Mouse (Mus musculus): ENCODE measurements around the gene Sec61a1. TPM values are rescaled to one million over a fixed set of nuclear protein-coding genes. Genes with fewer than 3 reads are reported as not detected.

The Sec61a1 gene
- 138 and 139 TPM in 2 replicates for polyA plus RNA-seq (2015; fragmentation: Nextera tagmentation; extraction: Ambion mirVana)

DNA sequence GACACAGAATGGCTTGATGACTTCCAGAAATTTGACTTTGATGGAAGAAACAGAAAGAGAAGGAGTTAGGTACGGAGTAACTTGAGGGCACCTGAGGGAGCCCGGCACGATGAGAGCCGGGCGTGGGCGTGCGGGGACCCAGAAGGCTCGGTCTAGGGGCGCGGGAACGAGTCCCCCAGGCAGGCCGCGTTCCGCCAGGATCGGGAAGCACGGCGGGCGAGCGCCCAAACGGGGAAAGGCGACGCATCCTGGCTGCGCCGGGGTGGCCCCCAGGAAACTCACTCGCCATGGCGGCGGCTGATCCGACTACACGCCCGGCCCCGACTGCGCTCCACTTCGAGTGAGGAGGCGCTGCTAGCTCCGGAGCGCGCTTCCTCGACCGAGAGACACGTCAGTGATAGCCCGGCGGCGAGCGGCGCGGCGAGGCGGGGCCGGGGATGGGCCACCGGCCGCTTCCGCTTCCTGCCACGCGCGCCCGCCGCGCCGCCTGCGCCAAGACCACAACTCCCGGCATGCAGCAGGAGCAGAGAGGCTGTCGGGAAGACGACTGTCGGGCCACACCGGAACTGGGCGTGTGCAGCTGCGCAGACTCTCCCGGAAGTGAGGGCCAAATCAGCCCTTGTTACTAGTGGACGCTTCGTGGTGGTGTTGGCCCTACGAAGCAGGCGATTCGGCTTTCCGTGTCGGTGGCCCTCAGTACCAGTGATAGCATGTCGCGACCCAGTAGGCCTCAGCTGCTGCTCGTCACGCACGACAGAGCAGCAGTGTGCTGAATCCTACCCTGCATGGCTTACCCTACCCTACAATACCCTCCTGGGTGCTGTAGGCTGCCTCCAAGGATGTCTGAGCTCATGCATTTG lies at the start of gene Sec61a1:
Gene Sec61a1 (minus strand): TSS at position 502 of the 860 bp plus-strand sequence.
- DNase-seq (ENCODE audit: low spot score) = peak; percentile 97

DNA sequence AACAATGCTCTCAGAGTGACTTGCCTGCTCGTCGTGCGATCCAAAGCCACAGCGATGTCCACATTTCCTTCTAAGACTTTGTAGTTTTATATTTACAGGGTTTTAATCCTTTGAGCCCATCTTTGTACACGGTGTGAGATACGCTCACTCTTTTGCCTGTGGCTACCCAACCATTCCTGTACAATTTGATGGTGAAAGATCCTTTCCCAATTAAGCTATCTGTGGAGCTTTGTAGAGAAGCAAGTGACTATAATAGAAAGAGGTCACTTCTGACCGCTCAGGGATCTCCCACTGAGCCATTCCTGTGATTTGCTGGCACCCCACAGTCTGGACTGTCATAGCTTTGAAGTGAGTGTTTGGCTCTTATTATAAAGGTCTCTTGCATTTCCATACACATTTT lies 48.0 kb upstream of the Sec61a1 start:
- DNase-seq (ENCODE audit: low spot score) = no peak

DNA sequence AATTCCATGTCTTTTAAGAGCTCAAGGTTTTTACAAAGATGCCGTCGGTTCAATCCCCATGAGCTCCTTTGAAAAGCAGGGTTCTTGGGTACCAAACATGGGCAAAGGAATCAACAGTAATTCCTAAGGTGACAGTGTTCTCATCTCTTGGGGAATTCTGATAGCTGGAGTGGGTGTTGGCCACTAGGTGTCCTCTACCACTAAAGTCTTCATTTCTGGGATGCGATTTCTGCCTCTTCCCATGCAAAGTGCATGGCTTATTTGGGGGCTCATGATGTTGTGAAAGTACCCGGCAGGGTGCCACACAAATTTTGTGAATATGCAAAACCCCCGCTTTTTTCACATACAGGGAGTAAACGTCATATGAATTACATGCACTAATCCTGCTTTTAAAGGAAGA lies 46.3 kb upstream of the Sec61a1 start:
- no peak for DNase-seq (ENCODE audit: low spot score)

DNA sequence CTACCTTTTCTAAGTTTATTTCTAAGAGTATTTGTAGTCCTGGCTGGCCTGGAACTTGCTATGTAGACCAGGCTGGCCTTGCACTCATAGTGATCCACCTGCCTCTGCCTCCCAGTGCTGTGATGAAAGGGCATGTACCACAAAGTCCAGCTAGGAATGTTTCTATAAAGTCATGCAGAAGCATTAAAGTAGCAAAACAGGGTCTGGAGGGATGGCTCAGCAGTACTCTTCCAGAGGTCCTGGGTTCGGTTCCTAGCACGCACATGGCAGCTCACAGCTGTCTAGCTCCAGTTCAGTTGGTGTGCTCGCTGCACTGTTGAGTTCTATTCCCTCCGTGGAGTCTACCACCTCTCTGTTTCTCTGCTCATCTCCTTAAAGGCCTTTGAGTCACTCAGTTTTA lies 41.5 kb upstream of the Sec61a1 start:
- no peak for DNase-seq (ENCODE audit: low spot score)

DNA sequence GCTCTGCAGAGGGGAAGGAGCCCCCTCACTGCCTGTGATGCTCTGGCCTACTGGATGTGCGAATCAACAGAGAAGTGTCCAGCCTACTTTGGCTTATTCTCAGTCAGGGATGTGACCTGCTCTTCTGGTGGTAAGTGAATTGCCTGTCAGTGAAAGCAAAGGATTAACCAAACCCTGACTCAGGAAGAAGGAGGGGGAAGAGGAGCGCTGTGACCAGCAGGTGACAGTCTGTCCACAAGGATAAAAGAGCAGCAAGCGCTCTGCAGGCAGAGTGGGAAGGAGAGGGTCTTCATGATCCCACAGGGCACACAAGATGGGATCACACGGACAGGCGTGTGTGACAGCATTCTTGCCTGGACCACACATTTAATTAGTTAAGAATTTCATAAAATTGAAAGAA lies 41.0 kb upstream of the Sec61a1 start:
- DNase-seq (ENCODE audit: low spot score) = no peak

DNA sequence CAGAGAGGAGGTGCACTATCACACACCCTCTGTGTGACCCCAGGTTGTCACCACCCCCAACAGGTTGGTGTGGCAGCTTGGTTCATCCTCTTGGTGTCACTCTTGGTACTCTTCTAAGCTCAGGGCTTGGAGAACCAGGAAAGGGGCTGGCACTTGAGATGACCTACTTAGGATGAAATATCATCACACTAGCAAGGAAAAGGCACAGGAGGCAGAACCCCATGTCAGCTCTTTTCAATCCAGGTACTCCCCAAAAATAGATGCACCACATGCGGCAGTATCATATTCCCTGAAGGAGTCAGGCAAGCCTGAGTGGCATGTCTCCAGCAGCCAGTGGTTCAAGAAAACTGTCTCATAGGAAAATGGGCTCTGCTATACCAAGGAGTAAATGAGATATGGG lies 39.4 kb upstream of the Sec61a1 start:
- DNase-seq (ENCODE audit: low spot score) = no peak

DNA sequence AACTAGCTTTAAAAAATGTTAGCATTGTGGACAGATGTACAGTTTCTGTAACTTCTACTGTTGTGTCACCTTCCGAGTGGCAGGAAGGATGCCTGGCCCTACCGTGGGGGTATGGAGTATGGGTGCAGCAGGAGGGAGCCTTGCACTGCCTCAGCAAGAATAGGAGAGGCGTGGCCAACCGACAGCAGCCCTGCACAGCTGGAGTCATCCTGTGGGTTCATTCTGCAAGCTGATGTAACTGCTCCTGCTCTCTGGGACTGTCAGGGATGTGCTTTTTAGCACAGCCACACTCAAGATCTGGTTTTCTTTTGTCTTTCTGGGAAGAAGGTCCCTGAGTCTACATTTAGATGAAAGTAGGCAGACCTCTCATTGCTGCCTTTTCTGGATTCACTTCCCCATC lies 38.8 kb upstream of the Sec61a1 start:
- DNase-seq (ENCODE audit: low spot score) = peak; percentile 16

DNA sequence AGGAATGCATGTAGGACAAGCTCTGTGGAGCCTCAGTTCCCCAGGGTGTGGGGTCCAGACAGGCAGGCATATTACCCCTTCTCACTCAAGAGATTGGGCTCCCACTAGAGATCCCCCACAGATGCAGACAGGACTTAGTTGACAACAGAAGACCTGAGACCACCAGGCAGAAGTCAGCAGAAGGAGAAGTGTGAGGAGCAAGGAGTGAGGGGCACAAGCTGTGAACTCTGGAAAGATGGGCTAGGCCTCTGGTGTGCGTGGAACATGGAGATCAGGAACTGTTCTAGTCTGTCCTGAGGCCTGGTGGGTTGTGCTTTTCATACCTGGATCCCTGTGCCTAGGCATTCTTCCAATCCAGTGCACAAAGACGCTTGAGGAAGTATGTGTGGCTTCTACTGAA lies 31.2 kb upstream of the Sec61a1 start:
- DNase-seq (ENCODE audit: low spot score) = no peak

DNA sequence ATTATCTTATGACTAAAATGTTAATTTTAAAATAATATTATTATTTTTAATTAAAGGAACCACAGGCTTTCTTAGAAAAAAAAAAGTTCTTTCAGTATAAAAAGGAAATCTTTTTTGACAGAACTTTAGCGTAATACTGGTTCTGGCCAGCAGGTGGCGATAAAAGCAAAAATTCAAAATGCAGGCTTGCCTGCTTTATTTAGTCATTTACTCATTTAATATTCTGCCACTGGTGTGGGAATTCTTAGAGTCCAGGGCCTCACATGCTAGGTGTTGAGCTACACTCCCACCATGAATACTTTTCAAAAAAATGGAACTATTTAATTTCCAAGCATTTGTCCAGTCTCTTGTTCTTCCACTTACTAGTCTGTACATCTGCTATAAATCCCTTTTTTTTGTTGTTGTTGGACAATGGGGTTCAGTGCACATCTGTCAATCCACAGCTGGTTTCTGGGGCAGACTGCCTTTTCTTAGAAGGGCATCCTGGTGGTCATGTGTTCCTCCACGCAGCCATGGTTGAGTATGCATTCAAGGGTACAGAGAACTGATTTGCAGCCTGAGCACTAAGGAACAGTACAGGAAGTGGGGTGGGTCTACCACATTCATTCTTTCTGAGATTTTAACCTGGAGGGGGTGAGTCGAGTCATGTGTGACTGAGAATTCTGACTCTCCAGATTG lies 30.6 kb upstream of the Sec61a1 start:
- DNase-seq (ENCODE audit: low spot score) = peak; percentile 37

DNA sequence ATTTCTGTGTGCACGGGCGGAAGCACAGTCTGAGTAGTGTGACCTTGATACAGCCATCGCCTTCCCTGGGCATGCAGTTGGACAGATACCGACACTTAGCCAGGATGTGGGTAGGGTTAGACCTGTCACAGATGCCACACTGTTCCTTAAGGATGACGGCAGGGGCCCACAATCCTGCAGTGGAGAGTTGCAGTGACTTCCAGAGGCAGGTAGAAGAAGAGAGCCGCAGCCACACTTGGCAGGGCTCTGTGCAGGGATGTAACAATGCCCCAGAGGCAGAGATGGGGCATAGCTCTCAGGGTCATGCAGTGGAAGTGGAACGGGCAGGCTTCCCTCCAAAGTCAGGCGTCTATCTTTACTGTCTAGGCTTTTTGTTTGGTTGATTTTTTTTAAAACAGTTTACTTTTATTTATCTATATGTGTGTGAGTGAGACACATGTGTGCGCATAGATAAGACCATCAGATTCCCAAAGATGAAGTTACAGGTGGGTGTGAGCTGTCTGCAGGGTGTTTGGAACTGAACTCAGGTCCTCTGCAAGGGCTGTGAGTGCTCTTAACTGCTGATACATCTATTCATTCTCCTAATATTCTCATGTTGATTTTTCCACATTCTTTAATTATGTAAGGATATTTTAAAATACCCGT lies 29.8 kb upstream of the Sec61a1 start:
- no peak for DNase-seq (ENCODE audit: low spot score)

DNA sequence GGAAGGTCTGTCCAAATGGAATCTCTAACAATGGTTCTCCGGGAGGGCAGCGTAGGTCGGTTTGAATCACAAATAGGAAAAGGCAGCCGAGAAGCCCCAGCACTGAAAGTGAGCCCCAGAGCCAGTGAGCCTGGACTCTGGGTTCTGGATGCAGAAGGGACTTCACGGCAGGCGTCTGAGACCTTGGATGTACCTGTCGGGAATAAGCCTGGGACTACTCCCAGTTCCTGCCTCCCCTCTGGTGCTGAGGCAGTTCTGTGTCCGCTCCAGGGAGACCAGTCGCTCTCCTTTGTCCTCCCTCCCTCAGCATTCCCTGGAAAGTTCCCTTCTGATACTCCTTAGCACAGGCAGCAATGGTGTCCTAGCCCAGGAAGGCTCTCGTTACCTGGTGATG lies 26.7 kb upstream of the Sec61a1 start:
- DNase-seq (ENCODE audit: low spot score) = no peak

DNA sequence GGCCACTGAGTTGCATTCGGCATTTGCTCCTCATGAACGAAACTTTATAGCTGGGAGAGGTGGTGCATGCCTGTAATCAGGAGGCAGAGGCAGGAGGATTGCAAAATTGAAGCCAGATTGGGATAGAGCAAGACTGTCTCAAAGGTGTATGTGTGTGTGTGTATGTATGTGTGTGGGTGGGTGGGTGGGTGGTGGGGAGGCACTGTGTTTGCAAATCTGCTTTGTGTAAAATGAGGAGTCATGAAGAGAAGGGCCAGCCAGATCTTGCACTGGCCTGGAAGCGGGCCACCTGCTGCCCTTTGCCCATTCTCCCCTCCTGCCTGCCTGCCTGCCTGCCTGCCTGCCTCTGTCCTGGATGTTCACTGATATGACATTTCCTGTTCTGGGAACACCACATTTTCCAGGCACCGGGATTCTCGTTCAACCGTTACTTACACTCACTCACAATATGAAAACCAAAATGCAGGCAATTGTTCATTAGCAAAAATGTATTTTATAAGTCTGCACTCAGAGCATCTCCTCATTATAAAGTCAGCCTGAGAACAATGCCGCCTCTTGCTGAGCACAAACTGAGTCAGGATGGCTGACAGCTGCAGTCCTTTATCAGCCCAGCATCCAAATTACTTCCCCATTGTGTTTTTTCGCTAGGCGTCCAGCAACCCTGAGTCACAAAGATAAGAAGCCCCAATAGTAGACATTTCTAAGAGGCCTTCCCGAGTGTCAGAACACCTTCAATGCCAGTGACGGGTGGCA lies 26.1 kb upstream of the Sec61a1 start:
- no peak for DNase-seq (ENCODE audit: low spot score)

DNA sequence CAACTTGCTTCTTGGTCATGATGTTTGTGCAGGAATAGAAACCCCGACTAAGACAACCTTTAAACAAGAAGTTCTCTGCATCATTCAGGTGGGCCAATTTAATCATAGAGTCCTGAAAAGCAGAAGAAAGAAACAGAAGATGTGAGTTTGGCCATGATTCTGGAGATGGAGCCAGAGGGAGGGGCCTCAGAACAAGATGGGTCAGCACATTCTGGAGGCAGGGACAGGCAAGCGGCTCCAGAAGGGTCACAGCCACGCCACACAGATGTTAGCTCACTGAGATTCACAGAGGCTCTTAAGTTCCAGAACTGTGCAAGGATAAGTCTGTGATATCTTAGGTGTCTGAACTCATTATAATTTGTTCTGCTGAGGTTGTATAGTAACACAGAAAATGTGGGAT lies 25.5 kb upstream of the Sec61a1 start:
- no peak for DNase-seq (ENCODE audit: low spot score)

DNA sequence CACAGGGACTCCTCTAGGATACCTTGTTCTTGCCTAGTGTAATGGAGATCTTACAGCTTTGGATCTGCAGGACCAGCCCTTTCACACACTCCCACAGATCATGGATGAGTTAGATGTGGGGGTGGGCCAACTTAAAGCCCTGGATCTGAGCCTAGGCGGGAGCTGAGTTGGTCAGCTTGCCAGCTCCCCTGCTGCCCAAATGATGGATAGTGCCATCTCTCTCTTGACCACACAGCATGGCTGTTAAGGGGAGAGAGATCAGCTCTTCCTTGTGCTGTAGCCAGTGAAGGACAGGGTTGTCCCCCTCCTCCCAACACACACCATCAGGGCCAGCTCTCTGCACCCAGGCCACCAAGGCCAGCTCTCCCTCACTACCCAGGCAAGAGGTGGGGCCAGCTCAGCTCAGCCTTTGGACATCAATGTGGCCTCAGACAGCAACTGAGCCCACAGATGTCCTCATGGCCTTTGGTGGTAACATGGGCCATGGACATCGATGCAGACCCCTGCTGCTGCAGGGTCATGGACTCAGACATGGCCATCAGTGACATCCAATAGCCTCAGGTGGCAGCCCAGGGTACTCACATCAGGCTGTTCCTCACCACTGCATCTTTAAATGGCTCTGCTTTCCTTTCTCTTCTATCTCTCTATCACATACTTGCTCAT lies 21.5 kb upstream of the Sec61a1 start:
- DNase-seq (ENCODE audit: low spot score) = no peak

DNA sequence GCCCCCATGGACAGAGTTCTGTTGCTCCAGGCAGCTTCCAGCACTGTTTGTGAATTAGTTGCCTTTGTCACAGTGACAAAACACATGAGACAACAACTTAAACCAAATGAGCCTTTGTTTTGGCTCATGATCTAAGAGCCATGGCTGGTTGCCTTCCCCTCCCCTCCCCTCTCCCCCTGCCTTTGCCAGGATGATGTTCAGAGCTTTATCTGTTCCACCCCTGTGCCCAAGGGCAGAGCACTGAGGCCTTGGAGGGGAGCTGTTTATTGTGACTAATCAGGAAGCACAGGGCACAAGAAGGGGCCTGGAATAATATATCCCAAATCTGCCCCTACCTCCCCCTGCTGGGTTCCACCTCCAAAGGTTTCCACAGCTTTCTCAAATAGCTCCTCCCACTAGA lies 11.6 kb upstream of the Sec61a1 start:
- DNase-seq (ENCODE audit: low spot score) = no peak

DNA sequence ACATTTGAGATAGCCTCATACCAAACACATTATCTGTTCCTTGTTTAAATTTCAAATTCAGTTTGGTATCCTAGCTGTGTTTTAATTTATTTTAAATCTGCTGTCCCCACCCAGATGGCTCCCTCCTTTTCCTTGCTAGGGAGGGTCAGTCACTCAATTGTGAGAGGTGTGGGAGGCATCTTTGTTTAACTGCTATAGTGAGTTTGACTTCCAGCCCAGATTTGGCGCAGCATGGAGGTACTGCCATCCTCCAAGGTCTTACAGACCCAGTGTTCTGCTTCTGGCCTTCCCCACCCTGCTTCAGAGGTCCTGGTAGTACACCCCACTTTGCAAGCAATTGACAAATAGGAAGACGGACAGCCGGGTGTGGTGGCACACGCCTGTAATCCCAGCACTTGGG lies 5.4 kb upstream of the Sec61a1 start:
- no peak for DNase-seq (ENCODE audit: low spot score)

DNA sequence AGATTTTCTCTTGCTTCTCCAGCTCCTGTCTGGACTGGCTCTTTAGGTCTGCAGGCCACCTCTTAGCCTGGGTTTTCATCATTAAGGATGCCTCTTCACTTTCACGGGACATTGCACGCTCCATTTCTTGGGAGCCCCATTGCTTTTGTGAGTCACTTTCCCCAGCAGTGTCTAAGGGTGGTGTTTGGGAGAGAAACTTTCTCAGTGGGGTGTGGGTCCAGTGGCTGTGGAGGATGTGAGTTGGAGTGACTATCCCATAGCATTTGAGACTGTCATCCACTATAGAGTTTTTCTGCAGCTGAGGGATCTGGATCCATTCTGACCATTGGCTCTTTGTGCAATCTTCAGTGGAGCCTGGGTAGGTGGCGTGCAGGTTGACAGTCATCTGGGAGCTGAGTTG lies 4.7 kb upstream of the Sec61a1 start:
- DNase-seq (ENCODE audit: low spot score) = no peak

DNA sequence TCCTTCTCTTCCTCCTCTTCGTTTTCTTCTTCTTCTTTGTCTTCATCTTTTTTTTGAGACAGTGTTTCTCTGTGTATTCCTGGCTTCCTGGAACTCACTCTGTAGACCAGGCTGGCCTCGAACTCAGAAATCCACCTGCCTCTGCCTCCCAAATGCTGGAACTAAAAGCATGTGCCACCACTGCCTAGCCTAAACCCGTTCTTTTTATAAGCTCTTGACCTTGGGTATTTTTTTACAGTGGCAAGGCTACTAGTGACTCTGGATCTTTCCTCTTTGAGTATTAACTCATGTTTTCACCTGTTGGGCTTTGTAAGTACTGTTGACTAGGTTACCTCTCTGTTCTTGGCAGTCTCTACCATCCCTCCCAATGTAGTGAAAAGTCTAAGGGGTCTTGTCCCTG lies 4.3 kb upstream of the Sec61a1 start:
- no peak for DNase-seq (ENCODE audit: low spot score)

DNA sequence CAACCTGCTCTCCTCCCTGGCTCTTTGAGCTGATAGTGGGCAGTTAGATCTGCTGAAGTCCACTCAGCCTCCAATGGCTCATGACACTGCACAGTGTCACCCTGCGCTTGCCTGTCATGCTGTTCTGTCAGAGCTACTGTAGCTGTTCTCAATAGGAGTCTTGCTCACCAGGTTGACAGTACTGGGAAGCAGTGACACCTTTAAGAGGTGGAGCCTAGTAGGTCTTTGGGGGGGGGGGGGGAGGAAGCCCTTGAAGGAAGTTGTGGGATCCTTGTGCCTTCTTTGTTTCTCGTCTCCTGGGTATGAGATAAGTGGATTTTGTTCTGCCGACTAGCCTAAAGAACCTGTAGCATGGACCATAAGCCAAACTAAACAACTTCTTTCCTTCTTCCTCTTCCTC lies 3.9 kb upstream of the Sec61a1 start:
- DNase-seq (ENCODE audit: low spot score) = peak; percentile 43

DNA sequence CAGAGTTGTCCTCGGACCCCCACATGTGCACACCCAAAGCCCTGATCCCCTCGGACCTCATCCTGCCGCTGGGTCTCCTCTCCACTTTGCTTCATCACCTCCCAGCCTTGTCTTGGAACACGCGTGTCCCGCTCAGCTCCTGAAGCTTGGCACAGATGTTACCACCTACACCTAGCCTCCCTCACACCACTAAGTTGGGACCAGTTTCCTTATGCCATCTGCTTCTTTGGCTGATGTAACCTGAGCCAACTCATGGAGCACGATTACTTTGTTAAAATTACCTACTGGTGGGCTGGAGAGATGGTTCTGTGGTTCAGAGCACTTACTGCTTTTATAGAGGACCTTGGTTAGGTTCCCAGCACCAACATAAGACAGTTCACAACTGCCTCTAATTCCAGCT lies 3.1 kb upstream of the Sec61a1 start:
- no peak for DNase-seq (ENCODE audit: low spot score)
